Mouse (Mus musculus) midbrain, embryonic 14.5 days (tissue): ENCODE data around the gene Psmd5. TPM values are rescaled to one million over a fixed set of nuclear protein-coding genes. Genes with fewer than 3 reads are reported as not detected.

Experiments used
- ATAC-seq: fragments of 200-750 bp; cut with Nextera tagmentation; 2 replicates; pipeline ENCODE4 v1.8.0; 2017; ENCODE audit warnings: moderate number of reproducible peaks, moderate library complexity; ENCODE audit not compliant: low FRiP score, low TSS enrichment
- DNase-seq: peaks from one replicate; pipeline ENCODE4 v3.0.0-alpha.2; 2015
- H3K27ac ChIP-seq: fragments of 300-500 bp; sonication (generic); replicated peaks from 2 replicates; pipeline ENCODE4 v1.5.1; 2014; ENCODE audit warnings: mild to moderate bottlenecking, low read depth, low read length, moderate library complexity
- H3K27me3 ChIP-seq: fragments of 300-500 bp; sonication (generic); 2 replicates; pipeline ENCODE4 v1.6.1; 2014; ENCODE audit warnings: low read length, control low read depth, mixed read lengths; ENCODE audit not compliant: control insufficient read depth, insufficient read depth
- H3K36me3 ChIP-seq: fragments of 300-500 bp; sonication (generic); 2 replicates; pipeline ENCODE4 v1.6.1; 2014; ENCODE audit warnings: low read length, control low read depth; ENCODE audit not compliant: control insufficient read depth, insufficient read depth
- H3K4me1 ChIP-seq: fragments of 300-500 bp; sonication (generic); 2 replicates; pipeline ENCODE4 v1.6.1; 2014; ENCODE audit warnings: mild to moderate bottlenecking, antibody characterized with exemption, low read length, control low read depth; ENCODE audit not compliant: control insufficient read depth, insufficient read depth
- H3K4me2 ChIP-seq: fragments of 300-500 bp; sonication (generic); 2 replicates; pipeline ENCODE4 v1.6.1; 2014; ENCODE audit warnings: mild to moderate bottlenecking, low read length, moderate library complexity
- H3K4me3 ChIP-seq: fragments of 300-500 bp; sonication (generic); replicated peaks from 2 replicates; pipeline ENCODE4 v1.5.1; 2014; ENCODE audit warnings: low read depth, low read length
- H3K9ac ChIP-seq: fragments of 300-500 bp; sonication (generic); replicated peaks from 2 replicates; pipeline ENCODE4 v1.6.1; 2014; ENCODE audit warnings: mild to moderate bottlenecking, low read length, moderate library complexity
- H3K9me3 ChIP-seq: fragments of 300-500 bp; sonication (generic); 2 replicates; pipeline ENCODE4 v1.6.1; 2016; ENCODE audit warnings: low read length, control low read depth, mixed read lengths; ENCODE audit not compliant: control insufficient read depth
- WGBS: fragments of 180-500 bp; shearing (Covaris S2); extraction: QIAGEN DNeasy Blood & Tissue Kit; methylation state at CpG from one replicate; pipeline ENCODE4 v1.1.7; 2014; 5-methylcytosine and 5-hydroxymethylcytosine counted together
- polyA plus RNA-seq: library from polyadenylated mRNA; unstranded; fragments of >200 nt; fragmentation: Nextera tagmentation; extraction: Ambion mirVana; gene quantifications from 2 replicates; pipeline ENCODE4 v1.2.1, GENCODE M21; 2014

Psmd5 gene
- polyA plus RNA-seq, 1 experiment from 2014 or later: 112 TPM

DNA sequence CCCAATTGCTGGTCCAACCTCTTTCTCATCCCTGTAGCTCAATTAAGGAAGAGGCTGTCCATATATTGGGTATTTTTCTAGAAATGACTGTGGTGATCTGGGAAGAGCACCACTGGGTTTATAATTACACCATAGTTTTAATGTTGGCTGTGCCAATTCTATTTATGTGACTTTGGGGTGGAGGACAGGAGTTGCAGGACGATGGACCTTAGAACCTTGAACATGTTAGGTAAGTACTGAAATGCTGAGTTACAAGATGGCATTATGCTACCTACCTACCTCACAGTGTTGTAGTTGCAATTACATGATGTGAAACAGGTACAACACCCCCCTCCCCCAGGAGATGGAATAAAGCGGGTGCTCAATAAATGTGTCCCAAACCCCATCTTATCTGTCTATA lies 8.0 kb upstream of the Psmd5 start:
- no peak overlapping the region for H3K4me3 ChIP-seq
- 97% methylated on average over 2 of the region's 2 CpGs for WGBS
- no peaks in the 10 kb centered on the region for H3K36me3 ChIP-seq
- ATAC-seq (no peak), DNase-seq (no peak)
- no peak overlapping the region for H3K27ac ChIP-seq
- no peak overlapping the region for H3K9ac ChIP-seq
- no peak overlapping the region for H3K4me2 ChIP-seq
- H3K4me1 ChIP-seq: no peaks in the 10 kb centered on the region
- no peaks in the 10 kb centered on the region for H3K9me3 ChIP-seq
- no peaks in the 10 kb centered on the region for H3K27me3 ChIP-seq

DNA sequence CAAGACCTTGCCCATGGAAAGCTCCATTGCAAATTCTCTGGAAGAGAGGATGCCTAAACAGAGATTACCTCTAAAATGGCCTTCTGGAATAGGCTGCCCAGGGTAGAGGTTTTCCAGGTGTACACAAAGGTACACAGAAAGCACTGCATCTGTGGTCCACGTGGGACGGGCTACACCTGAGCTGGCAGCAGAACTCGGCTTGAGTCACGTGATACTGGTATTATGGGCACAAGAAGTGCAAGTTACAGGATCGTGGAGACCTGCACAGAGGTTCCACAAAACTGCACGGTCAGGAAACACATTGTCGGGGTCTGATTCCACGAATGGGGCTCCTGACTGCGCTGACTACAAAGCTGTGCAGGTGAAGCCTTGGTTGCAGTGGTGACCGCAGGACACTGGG lies 5.3 kb upstream of the Psmd5 start:
- no peak for DNase-seq
- H3K4me3 ChIP-seq: no peak overlapping the region
- 91% methylated on average over 10 of the region's 10 CpGs for WGBS

DNA sequence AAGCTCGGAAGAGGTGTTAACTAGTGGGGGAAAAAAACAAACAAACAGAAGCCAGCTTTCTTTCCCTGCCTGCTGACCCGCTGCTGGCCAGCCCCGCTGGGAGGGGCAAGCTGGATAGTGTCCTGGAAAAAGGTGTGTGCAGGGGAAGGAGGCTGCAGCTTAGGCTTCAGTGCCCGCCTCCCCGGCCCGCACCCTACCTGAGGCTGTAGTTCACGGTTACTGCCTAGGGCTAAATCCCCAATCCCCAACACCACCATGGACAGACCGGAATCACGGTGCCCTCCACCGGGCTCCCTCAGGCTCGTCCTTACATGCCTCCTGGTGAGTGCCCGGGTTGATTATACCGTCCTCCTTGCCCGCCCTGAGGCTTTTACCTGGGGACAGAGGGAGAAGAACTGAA lies 497 bp downstream of the Psmd5 start, which contains the start of gene Cutal:
Gene Cutal, plus strand, starts transcription at position 126 of the 400 bp plus-strand sequence.
- WGBS: 6% methylated on average over 14 of the region's 14 CpGs
- Histone ChIP-seq H3K27ac (no peak within 1 kb of the TSS), H3K4me1 (peaks cover 14% of the 10 kb centered on the region), H3K9me3 (no peaks in the 10 kb centered on the region), H3K27me3 (peaks cover 11% of the 10 kb centered on the region), H3K4me2 (peak within 1 kb of the TSS; percentile 27), H3K4me3 (no peak within 1 kb of the TSS), H3K36me3 (no peaks in the 10 kb centered on the region), H3K9ac (peak within 1 kb of the TSS; percentile 24)
- ATAC-seq: no peak
- DNase-seq: no peak

More for the DNA sequence above, 5.3 kb upstream of the Psmd5 start:
- Histone ChIP-seq H3K27me3 (no peaks in the 10 kb centered on the region), H3K4me1 (no peaks in the 10 kb centered on the region), H3K4me2 (no peak overlapping the region), H3K9me3 (no peaks in the 10 kb centered on the region), H3K9ac (no peak overlapping the region), H3K36me3 (no peaks in the 10 kb centered on the region), H3K27ac (no peak overlapping the region)
- no peak for ATAC-seq

DNA sequence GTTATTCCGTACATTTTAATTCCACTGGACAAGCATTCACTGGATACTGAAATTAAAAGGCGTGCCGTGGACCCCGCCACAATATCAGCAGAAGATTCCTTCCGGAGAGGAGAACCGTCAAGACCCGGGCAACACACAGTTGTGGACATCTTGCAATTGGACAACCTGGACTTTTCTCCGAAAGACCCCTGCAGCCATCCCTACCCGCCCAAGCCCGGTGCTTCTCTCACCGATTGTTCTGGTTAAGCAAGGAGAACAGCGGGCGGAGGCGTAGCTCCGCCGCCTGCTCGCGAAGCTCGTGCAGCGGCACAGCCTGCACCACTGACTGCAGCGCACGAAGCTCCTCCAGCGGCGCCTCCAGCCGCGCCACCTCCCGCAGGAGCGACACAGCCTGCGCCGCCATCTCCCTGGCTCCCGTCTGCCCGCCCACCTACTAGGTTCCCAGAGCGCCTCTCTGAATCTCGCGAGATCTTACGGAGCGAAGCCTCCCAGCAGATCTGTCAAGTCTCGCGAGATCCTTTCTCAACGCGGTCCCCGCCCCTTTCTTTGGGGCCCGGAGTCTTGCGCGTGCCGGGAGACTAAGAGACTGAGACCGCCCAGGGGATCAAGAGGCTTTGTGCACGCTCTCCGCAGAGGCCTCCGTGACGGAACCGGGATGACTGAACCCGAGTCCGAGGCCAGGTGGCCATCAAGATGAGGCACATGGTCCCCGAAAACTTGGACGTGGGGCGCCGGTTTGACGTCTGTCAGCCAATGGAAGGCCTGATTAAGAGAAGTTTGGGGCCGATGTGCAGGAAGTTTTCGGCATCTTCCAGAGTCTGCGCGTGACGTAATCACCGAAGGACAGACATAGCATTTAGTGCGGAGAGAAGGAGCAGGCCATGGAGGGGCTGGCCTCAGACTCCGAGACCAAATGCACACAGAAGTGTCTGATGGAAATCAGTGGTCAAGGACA lies 4.0 kb downstream of the Psmd5 start:
- DNase-seq: peak; percentile 100
- peak; percentile 98 for ATAC-seq
- under 1% methylated on average over 67 of the region's 67 CpGs for WGBS
- peak overlapping the region; percentile 68 for H3K4me2 ChIP-seq
- peaks cover 18% of the 10 kb centered on the region for H3K4me1 ChIP-seq
- peak overlapping the region; percentile 94 for H3K9ac ChIP-seq
- peaks cover 2% of the 10 kb centered on the region for H3K36me3 ChIP-seq
- H3K9me3 ChIP-seq: no peaks in the 10 kb centered on the region
- peak overlapping the region; percentile 90 for H3K27ac ChIP-seq
- H3K4me3 ChIP-seq: peak overlapping the region; percentile 87
- H3K27me3 ChIP-seq: peaks cover 11% of the 10 kb centered on the region

DNA sequence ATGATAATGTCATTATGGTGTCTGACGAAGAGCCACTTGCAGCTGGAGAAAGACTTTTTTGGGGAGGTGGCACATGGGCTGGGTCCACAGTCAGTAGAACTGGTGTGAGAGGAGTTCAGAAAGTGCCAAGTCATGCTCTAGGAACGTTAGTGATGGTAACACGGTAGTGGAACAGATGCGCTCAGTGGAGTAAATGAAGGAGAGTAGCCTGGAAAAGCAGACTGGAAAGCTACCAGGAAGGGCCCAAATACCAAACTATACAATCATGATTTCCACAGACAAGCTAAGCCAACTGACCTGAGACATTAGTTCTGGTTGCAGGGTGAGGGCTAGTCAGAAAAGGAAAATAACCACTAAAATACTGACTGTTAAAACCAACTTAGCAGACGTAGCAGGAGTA lies 5.1 kb downstream of the Psmd5 start:
- peak overlapping the region; percentile 94 for H3K9ac ChIP-seq
- DNase-seq: no peak
- H3K4me3 ChIP-seq: peak overlapping the region; percentile 87
- H3K27me3 ChIP-seq: peaks cover 10% of the 10 kb centered on the region
- H3K4me1 ChIP-seq: peaks cover 18% of the 10 kb centered on the region
- WGBS: 41% methylated on average over 5 of the region's 5 CpGs
- peaks cover 13% of the 10 kb centered on the region for H3K36me3 ChIP-seq
- no peak overlapping the region for H3K27ac ChIP-seq
- H3K4me2 ChIP-seq: peak overlapping the region; percentile 68
- ATAC-seq: no peak
- H3K9me3 ChIP-seq: no peaks in the 10 kb centered on the region

DNA sequence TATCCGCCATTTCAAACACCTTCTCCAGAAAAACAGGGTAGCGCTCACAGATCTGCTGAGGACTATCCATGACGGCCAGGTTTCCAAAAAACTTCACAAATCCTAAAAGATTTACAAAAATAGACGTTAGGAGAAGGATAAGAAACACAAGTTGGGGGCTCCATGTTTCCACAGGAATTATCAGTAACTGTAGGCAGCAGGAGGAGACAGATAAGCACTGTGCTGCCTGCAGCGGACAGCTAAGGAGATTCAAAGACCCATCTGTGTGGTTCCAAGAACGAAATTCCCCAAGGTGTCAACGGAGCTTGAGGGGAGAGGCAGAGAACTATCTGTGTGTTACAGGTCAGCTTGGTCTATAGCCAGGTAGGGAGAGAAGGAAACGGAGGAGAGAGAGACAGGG lies 17.0 kb downstream of the Psmd5 start:
- H3K27ac ChIP-seq: no peak overlapping the region
- H3K4me1 ChIP-seq: no peaks in the 10 kb centered on the region
- no peak for ATAC-seq
- H3K4me3 ChIP-seq: no peak overlapping the region
- DNase-seq: no peak
- no peak overlapping the region for H3K4me2 ChIP-seq
- H3K9ac ChIP-seq: no peak overlapping the region
- H3K9me3 ChIP-seq: no peaks in the 10 kb centered on the region
- WGBS: 95% methylated on average over 8 of the region's 8 CpGs
- H3K27me3 ChIP-seq: no peaks in the 10 kb centered on the region
- peaks cover 90% of the 10 kb centered on the region for H3K36me3 ChIP-seq

DNA sequence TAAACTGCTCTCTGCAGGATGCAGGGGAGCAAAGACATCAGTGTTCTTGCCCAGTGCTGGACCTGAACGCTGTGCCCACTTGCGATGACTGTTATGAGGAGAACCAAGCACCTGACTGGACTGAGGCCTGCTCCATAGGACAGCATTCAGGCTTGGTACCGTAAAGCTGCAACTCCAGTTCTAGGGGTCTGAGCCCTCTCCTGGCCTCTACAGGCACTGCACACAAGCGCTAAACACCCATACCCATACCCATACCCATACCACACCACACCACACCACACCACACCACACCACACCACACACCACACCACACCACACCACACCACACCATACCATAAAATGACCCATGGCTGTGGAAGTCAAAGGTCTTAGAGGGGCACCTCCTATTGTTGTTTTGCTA lies 19.5 kb downstream of the Psmd5 start:
- Histone ChIP-seq H3K9me3 (no peaks in the 10 kb centered on the region), H3K4me3 (no peak overlapping the region), H3K27me3 (no peaks in the 10 kb centered on the region), H3K9ac (no peak overlapping the region), H3K4me1 (no peaks in the 10 kb centered on the region), H3K36me3 (peaks cover 96% of the 10 kb centered on the region), H3K27ac (no peak overlapping the region), H3K4me2 (no peak overlapping the region)
- no peak for ATAC-seq
- DNase-seq: no peak
- 96% methylated on average over 4 of the region's 4 CpGs for WGBS

DNA sequence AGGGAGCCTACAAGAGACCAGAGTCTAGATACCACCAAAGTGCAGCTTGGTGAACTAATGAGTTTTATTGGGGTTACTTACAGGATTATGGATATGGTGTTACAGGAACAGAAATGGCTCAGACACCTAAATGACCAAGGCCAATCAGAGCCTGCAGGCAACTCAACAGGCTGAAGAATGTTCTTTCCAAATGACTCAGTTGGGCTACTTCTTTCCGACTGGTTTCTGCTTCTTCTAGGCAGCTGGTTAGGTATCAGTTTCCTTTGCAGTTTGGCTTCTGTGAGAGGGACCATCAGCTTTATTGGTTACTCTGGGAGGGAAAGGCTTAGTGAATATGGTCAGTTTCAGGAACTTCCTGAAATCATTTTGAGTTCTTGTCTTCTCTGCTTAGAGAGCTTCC lies 27.1 kb downstream of the Psmd5 start:
- Histone ChIP-seq H3K4me2 (no peak overlapping the region), H3K27me3 (no peaks in the 10 kb centered on the region), H3K9me3 (no peaks in the 10 kb centered on the region), H3K9ac (no peak overlapping the region), H3K27ac (no peak overlapping the region), H3K36me3 (peaks cover 34% of the 10 kb centered on the region), H3K4me3 (no peak overlapping the region), H3K4me1 (no peaks in the 10 kb centered on the region)
- no peak for ATAC-seq
- DNase-seq: no peak
- WGBS: 94% methylated on average over 1 of the region's 1 CpGs
